Mouse (Mus musculus): ENCODE measurements around the gene Hbb-bh2.
"Not testable (repeated sequence)": the region's sequence is repeated elsewhere in the genome, so short reads cannot be mapped to it uniquely, and the experiment has no call there.

DNA sequence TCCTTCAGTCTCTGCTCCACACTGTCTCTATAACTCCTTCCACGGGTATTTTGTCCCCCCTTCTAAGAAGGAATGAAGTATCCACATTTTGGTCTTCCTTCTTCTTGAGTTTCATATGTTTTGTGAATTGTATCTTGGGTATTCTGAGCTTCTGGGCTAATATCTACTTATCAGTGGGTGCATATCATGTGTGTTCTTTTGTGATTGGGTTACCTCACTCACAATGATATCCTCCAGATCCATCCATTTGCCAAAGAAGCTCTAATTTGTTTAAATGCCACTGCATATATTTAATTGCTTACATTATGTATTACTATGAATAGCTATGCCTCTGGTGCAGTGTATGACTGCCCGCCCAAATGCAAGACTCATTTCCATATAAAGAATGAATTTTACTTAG, 32.2 kb downstream of the Hbb-bh2 start:
- TF ChIP-seq CTCF (IDR thresholded peaks at IDR 0.05; ENCODE audit: borderline replicate concordance, extremely low read depth, insufficient read depth, insufficient read length); POLR2A (IDR thresholded peaks at IDR 0.05; ENCODE audit: borderline replicate concordance, extremely low read depth, insufficient read depth, insufficient read length, poor library complexity, severe bottlenecking): not testable (repeated sequence)
